Mouse (Mus musculus): Measurements from ENCODE around the gene Tasp1. TPM values are rescaled to one million over a fixed set of nuclear protein-coding genes. Genes with fewer than 3 reads are reported as not detected.
"Not testable (repeated sequence)": the region's sequence is repeated elsewhere in the genome, so short reads cannot be mapped to it uniquely, and the experiment has no call there.

Gene Tasp1
- polyA plus RNA-seq, 1 experiment from 2014 or later, result 22.6 TPM

GRCm38 (mm10) chr2:140007406-140007805 is 59.2 kb downstream of the Tasp1 start:
- no peaks in the 10 kb centered on the region; the same call in 1 of the 2 replicates for H3K36me3 ChIP-seq (ENCODE audit: control insufficient read depth, insufficient read depth, low read length)
- no peak overlapping the region for H3K27ac ChIP-seq (ENCODE audit: low read length)
- H3K27me3 ChIP-seq (ENCODE audit: control insufficient read depth, insufficient read depth, low read depth, low read length), result no peaks in the 10 kb centered on the region
- no peaks in the 10 kb centered on the region for H3K4me1 ChIP-seq (replicated peaks; ENCODE audit: control insufficient read depth, insufficient read depth, low read length)
- no peak overlapping the region for H3K4me2 ChIP-seq (ENCODE audit: low read depth, low read length)
- no peak overlapping the region for H3K4me3 ChIP-seq (ENCODE audit: low read length)
- H3K9me3 ChIP-seq (ENCODE audit: control insufficient read depth, low read length), result no peaks in the 10 kb centered on the region
- H3K9ac ChIP-seq (ENCODE audit: low read length), result no peak overlapping the region
- 82% methylated on average over 3 of the region's 3 CpGs for WGBS
- ATAC-seq (ENCODE audit: low read depth), result no peak

GRCm38 (mm10) chr2:139998170-139998569 is 68.4 kb downstream of the Tasp1 start:
- Histone ChIP-seq H3K4me3 (ENCODE audit: low read length) (no peak overlapping the region), H3K27ac (ENCODE audit: low read length) (no peak overlapping the region), H3K9me3 (ENCODE audit: control insufficient read depth, low read length) (no peaks in the 10 kb centered on the region), H3K4me2 (ENCODE audit: low read depth, low read length) (no peak overlapping the region), H3K27me3 (ENCODE audit: control insufficient read depth, insufficient read depth, low read depth, low read length) (no peaks in the 10 kb centered on the region), H3K4me1 (replicated peaks; ENCODE audit: control insufficient read depth, insufficient read depth, low read length) (no peaks in the 10 kb centered on the region), H3K9ac (ENCODE audit: low read length) (no peak overlapping the region), H3K36me3 (ENCODE audit: control insufficient read depth, insufficient read depth, low read length) (no peaks in the 10 kb centered on the region)
- no peak for ATAC-seq (ENCODE audit: low read depth)
- WGBS, result 91% methylated on average over 2 of the region's 2 CpGs

GRCm38 (mm10) chr2:139989907-139990306 is 76.7 kb downstream of the Tasp1 start:
- H3K27ac ChIP-seq (ENCODE audit: low read length); H3K9me3 ChIP-seq (ENCODE audit: control insufficient read depth, low read length); H3K9ac ChIP-seq (ENCODE audit: low read length); H3K4me3 ChIP-seq (ENCODE audit: low read length); ATAC-seq (ENCODE audit: low read depth); H3K27me3 ChIP-seq (ENCODE audit: control insufficient read depth, insufficient read depth, low read depth, low read length); H3K4me2 ChIP-seq (ENCODE audit: low read depth, low read length); H3K4me1 ChIP-seq (replicated peaks; ENCODE audit: control insufficient read depth, insufficient read depth, low read length); H3K36me3 ChIP-seq (ENCODE audit: control insufficient read depth, insufficient read depth, low read length): not testable (repeated sequence)
- 92% methylated on average over 1 of the region's 1 CpGs for WGBS

- no peak overlapping the region for H3K9ac ChIP-seq (ENCODE audit: low read length)
- H3K4me1 ChIP-seq (replicated peaks; ENCODE audit: control insufficient read depth, insufficient read depth, low read length), result no peaks in the 10 kb centered on the region
- WGBS, result 54% methylated on average over 2 of the region's 2 CpGs
- H3K4me3 ChIP-seq (ENCODE audit: low read length), result no peak overlapping the region
- H3K36me3 ChIP-seq (ENCODE audit: control insufficient read depth, insufficient read depth, low read length), result no peaks in the 10 kb centered on the region
- no peak overlapping the region for H3K4me2 ChIP-seq (ENCODE audit: low read depth, low read length)
- no peaks in the 10 kb centered on the region for H3K9me3 ChIP-seq (ENCODE audit: control insufficient read depth, low read length)
- no peaks in the 10 kb centered on the region for H3K27me3 ChIP-seq (ENCODE audit: control insufficient read depth, insufficient read depth, low read depth, low read length)
- ATAC-seq (ENCODE audit: low read depth), result peak; percentile 76
- no peak overlapping the region for H3K27ac ChIP-seq (ENCODE audit: low read length)
These were observed 99.2 kb downstream of the Tasp1 start for GRCm38 (mm10) chr2:139967451-139967850.

GRCm38 (mm10) chr2:139966288-139966687 is 100.3 kb downstream of the Tasp1 start:
- H3K4me1 ChIP-seq (replicated peaks; ENCODE audit: control insufficient read depth, insufficient read depth, low read length), result no peaks in the 10 kb centered on the region
- no peak overlapping the region for H3K9ac ChIP-seq (ENCODE audit: low read length)
- H3K9me3 ChIP-seq (ENCODE audit: control insufficient read depth, low read length), result no peaks in the 10 kb centered on the region
- no peaks in the 10 kb centered on the region for H3K36me3 ChIP-seq (ENCODE audit: control insufficient read depth, insufficient read depth, low read length)
- ATAC-seq (ENCODE audit: low read depth), result no peak
- WGBS, result 44% methylated on average over 3 of the region's 3 CpGs
- H3K27me3 ChIP-seq (ENCODE audit: control insufficient read depth, insufficient read depth, low read depth, low read length), result no peaks in the 10 kb centered on the region
- no peak overlapping the region for H3K4me3 ChIP-seq (ENCODE audit: low read length)
- H3K27ac ChIP-seq (ENCODE audit: low read length), result no peak overlapping the region
- no peak overlapping the region for H3K4me2 ChIP-seq (ENCODE audit: low read depth, low read length)

GRCm38 (mm10) chr2:139948843-139949242 is 117.8 kb downstream of the Tasp1 start:
- H3K9ac ChIP-seq (ENCODE audit: low read length), result no peak overlapping the region
- 57% methylated on average over 1 of the region's 1 CpGs for WGBS
- no peaks in the 10 kb centered on the region for H3K9me3 ChIP-seq (ENCODE audit: control insufficient read depth, low read length)
- no peak overlapping the region for H3K27ac ChIP-seq (ENCODE audit: low read length)
- ATAC-seq (ENCODE audit: low read depth), result no peak
- H3K27me3 ChIP-seq (ENCODE audit: control insufficient read depth, insufficient read depth, low read depth, low read length), result no peaks in the 10 kb centered on the region
- no peaks in the 10 kb centered on the region for H3K36me3 ChIP-seq (ENCODE audit: control insufficient read depth, insufficient read depth, low read length)
- H3K4me1 ChIP-seq (replicated peaks; ENCODE audit: control insufficient read depth, insufficient read depth, low read length), result no peaks in the 10 kb centered on the region
- no peak overlapping the region for H3K4me2 ChIP-seq (ENCODE audit: low read depth, low read length)
- H3K4me3 ChIP-seq (ENCODE audit: low read length), result no peak overlapping the region

GRCm38 (mm10) chr2:139937581-139937980 is 129.0 kb downstream of the Tasp1 start:
- no peak for ATAC-seq (ENCODE audit: low read depth)
- no peaks in the 10 kb centered on the region for H3K27me3 ChIP-seq (ENCODE audit: control insufficient read depth, insufficient read depth, low read depth, low read length)
- H3K9ac ChIP-seq (ENCODE audit: low read length), result no peak overlapping the region
- H3K4me3 ChIP-seq (ENCODE audit: low read length), result no peak overlapping the region
- H3K9me3 ChIP-seq (ENCODE audit: control insufficient read depth, low read length), result no peaks in the 10 kb centered on the region
- 69% methylated on average over 2 of the region's 2 CpGs for WGBS
- no peak overlapping the region for H3K27ac ChIP-seq (ENCODE audit: low read length)
- H3K4me2 ChIP-seq (ENCODE audit: low read depth, low read length), result no peak overlapping the region
- 0 out of 2 replicates have a peak, but pooled peaks cover 2% of the 10 kb centered on the region for H3K36me3 ChIP-seq (ENCODE audit: control insufficient read depth, insufficient read depth, low read length)
- H3K4me1 ChIP-seq (replicated peaks; ENCODE audit: control insufficient read depth, insufficient read depth, low read length), result peaks cover 4% of the 10 kb centered on the region; the same call in 1 of the 2 replicates

- no peak overlapping the region for H3K4me3 ChIP-seq (ENCODE audit: low read length)
- H3K9me3 ChIP-seq (ENCODE audit: control insufficient read depth, low read length), result no peaks in the 10 kb centered on the region
- no peak overlapping the region for H3K4me2 ChIP-seq (ENCODE audit: low read depth, low read length)
- H3K9ac ChIP-seq (ENCODE audit: low read length), result no peak overlapping the region
- H3K27me3 ChIP-seq (ENCODE audit: control insufficient read depth, insufficient read depth, low read depth, low read length), result no peaks in the 10 kb centered on the region
- no peak for ATAC-seq (ENCODE audit: low read depth)
- H3K4me1 ChIP-seq (replicated peaks; ENCODE audit: control insufficient read depth, insufficient read depth, low read length), result peaks cover 7% of the 10 kb centered on the region
- 62% methylated on average over 10 of the region's 10 CpGs for WGBS
- H3K27ac ChIP-seq (ENCODE audit: low read length), result no peak overlapping the region
- H3K36me3 ChIP-seq (ENCODE audit: control insufficient read depth, insufficient read depth, low read length), result no peaks in the 10 kb centered on the region
These were observed 132.0 kb downstream of the Tasp1 start for GRCm38 (mm10) chr2:139934577-139934976.

- peak; percentile 56; the same call in 1 of the 2 replicates for ATAC-seq (ENCODE audit: low read depth)
- Histone ChIP-seq H3K9ac (ENCODE audit: low read length) (no peak overlapping the region), H3K9me3 (ENCODE audit: control insufficient read depth, low read length) (no peaks in the 10 kb centered on the region), H3K4me3 (ENCODE audit: low read length) (no peak overlapping the region), H3K36me3 (ENCODE audit: control insufficient read depth, insufficient read depth, low read length) (no peaks in the 10 kb centered on the region), H3K27ac (ENCODE audit: low read length) (no peak overlapping the region), H3K4me2 (ENCODE audit: low read depth, low read length) (no peak overlapping the region), H3K4me1 (replicated peaks; ENCODE audit: control insufficient read depth, insufficient read depth, low read length) (peaks cover 7% of the 10 kb centered on the region), H3K27me3 (ENCODE audit: control insufficient read depth, insufficient read depth, low read depth, low read length) (no peaks in the 10 kb centered on the region)
- WGBS, result 41% methylated on average over 4 of the region's 4 CpGs
These were observed 132.5 kb downstream of the Tasp1 start for GRCm38 (mm10) chr2:139934033-139934572.

- no peak overlapping the region for H3K4me3 ChIP-seq (ENCODE audit: low read length)
- no peak overlapping the region for H3K9ac ChIP-seq (ENCODE audit: low read length)
- H3K9me3 ChIP-seq (ENCODE audit: control insufficient read depth, low read length), result no peaks in the 10 kb centered on the region
- H3K4me2 ChIP-seq (ENCODE audit: low read depth, low read length), result no peak overlapping the region
- no peaks in the 10 kb centered on the region for H3K36me3 ChIP-seq (ENCODE audit: control insufficient read depth, insufficient read depth, low read length)
- 68% methylated on average over 2 of the region's 2 CpGs for WGBS
- no peak for ATAC-seq (ENCODE audit: low read depth)
- H3K4me1 ChIP-seq (replicated peaks; ENCODE audit: control insufficient read depth, insufficient read depth, low read length), result peaks cover 7% of the 10 kb centered on the region
- no peaks in the 10 kb centered on the region for H3K27me3 ChIP-seq (ENCODE audit: control insufficient read depth, insufficient read depth, low read depth, low read length)
- no peak overlapping the region for H3K27ac ChIP-seq (ENCODE audit: low read length)
These were observed 134.4 kb downstream of the Tasp1 start for GRCm38 (mm10) chr2:139932211-139932610.

All from lung, embryonic 16.5 days (tissue).